25 mouse cellular contexts compared by ENCODE assay signal in genomic region chr2:170960396-170960795, GRCm38 (mm10).
"Had no signal": no experiment of that assay in that cellular context is flagged by ENCODE, and none has a peak within 500 bp of the region (broad histone marks: within the 10 kb centered on the region; RNA-seq: fewer than 3 reads in every experiment).

No protein-coding gene starts in this region.

- H3K4me1 ChIP-seq: heart, embryonic 12.5 days; hindbrain, embryonic 10.5 days; hindbrain, embryonic 12.5 days; intestine, embryonic 15.5 days; limb, embryonic 10.5 days; limb, embryonic 12.5 days; liver, embryonic 13.5 days; liver, embryonic 15.5 days had no signal

- DNase-seq: forebrain, postnatal 0 days; gastrocnemius, postnatal 14 days; gastrocnemius, postnatal 36 days; heart, adult 2 months; heart, postnatal 10 days; heart, postnatal 4 days; kidney, adult 18-20 months; kidney, postnatal 25 days; kidney, postnatal 4 days; liver; liver, embryonic 13.5 days had no signal

- H3K9ac ChIP-seq: forebrain, postnatal 0 days; heart, embryonic 12.5 days; hindbrain, embryonic 12.5 days; hindbrain, embryonic 14.5 days; intestine, embryonic 15.5 days; limb, embryonic 12.5 days; liver, embryonic 13.5 days; liver, embryonic 15.5 days had no signal

- H3K36me3 ChIP-seq: heart, embryonic 12.5 days; hindbrain, embryonic 10.5 days; hindbrain, embryonic 12.5 days; intestine, embryonic 15.5 days; limb, embryonic 10.5 days; limb, embryonic 12.5 days; liver, embryonic 13.5 days; liver, embryonic 15.5 days had no signal

- H3K4me3 ChIP-seq: heart, adult 2 months; heart, embryonic 12.5 days; hindbrain, embryonic 10.5 days; hindbrain, embryonic 12.5 days; intestine, embryonic 15.5 days; layer of hippocampus, adult 2 months; left cerebral cortex, adult 2 months; limb, embryonic 10.5 days; limb, embryonic 12.5 days; liver, embryonic 13.5 days; liver, embryonic 15.5 days had no signal

- ATAC-seq: forebrain, postnatal 0 days; hindbrain, embryonic 16.5 days; inflammation-experienced regulatory T-cells, adult 6 months; intestine, embryonic 15.5 days; intestine, postnatal 0 days had no signal

- H3K27ac ChIP-seq: heart, adult 2 months; hindbrain, embryonic 10.5 days; hindbrain, embryonic 12.5 days; hindbrain, embryonic 14.5 days; intestine, embryonic 15.5 days; layer of hippocampus, adult 2 months; left cerebral cortex, adult 2 months; limb, embryonic 10.5 days; limb, embryonic 12.5 days; liver, embryonic 13.5 days; liver, embryonic 15.5 days had no signal

- H3K9me3 ChIP-seq: hindbrain, embryonic 10.5 days; hindbrain, embryonic 12.5 days; intestine, embryonic 15.5 days; limb, embryonic 10.5 days; limb, embryonic 12.5 days; liver, embryonic 13.5 days had no signal

- H3K4me2 ChIP-seq: heart, embryonic 12.5 days; hindbrain, embryonic 12.5 days; hindbrain, embryonic 14.5 days; intestine, embryonic 15.5 days; limb, embryonic 12.5 days; liver, embryonic 11.5 days; liver, embryonic 13.5 days; liver, embryonic 15.5 days had no signal

- H3K27me3 ChIP-seq: heart, embryonic 12.5 days; hindbrain, embryonic 12.5 days; intestine, embryonic 15.5 days; limb, embryonic 12.5 days; liver, embryonic 13.5 days; liver, embryonic 15.5 days had no signal
